Mouse (Mus musculus) granulocyte monocyte progenitor cell, adult 5-6 weeks (primary cell): ENCODE data around the gene Maz. TPM values are rescaled to one million over a fixed set of nuclear protein-coding genes. Genes with fewer than 3 reads are reported as not detected.

ENCODE experiments used
- ATAC-seq: replicated peaks from 2 replicates; pipeline ENCODE4 v1.8.0; 2016; ENCODE audit warnings: mild to moderate bottlenecking, moderate TSS enrichment, inconsistent platforms; ENCODE audit not compliant: poor library complexity, severe bottlenecking
- total RNA-seq, 2 experiments: library from RNA; stranded (forward) in 1 of 2; stranded (reverse) in 1 of 2; fragments of 200-712, 200-1000 nt in 1 of 2; fragments of >200 nt in 1 of 2; fragmentation: Nextera tagmentation in 1 of 2; gene quantifications; 2 replicates each; pipeline ENCODE4 v1.2.3; 2014 to 2017

Maz gene
- total RNA-seq, 2 experiments from 2014 or later, result 77.5 to 169 TPM

DNA sequence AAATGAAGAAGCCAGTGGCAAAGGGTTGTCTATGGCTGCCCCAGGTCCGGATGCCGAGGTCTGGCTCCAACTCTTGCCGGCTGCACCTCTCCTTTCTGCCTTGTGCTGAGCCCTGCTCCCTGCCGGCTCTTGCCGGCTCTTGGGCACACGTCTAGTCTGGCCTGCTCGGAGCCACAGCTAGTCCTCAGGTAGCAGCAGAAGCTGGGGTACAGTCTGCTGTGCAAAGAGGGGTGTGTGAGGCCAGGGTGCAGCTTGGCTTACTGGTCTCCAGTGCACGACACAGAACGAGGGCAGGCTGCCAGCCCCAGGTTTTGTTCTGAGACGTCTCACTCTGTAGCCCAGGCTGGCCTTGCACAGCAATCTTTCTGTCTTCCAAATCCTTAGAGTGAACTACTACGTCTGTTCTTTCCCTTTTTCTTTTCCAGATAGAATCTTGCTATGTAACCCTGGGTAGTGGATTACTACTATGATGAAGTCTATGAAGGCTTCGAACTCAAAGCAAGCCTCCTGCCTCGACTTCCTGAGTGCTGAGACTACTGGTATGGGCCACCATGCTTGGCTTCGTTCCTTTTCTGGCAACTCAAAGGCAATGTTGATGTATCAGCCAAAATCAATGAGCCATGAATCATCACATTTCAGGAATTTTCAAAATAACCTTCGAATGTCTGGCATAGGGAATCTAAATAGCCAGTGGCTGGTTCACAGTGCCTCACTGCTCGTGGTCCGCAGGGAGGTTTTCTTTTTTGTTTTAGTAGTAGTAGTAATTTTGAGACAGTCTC is 17.3 kb downstream of the Maz start:
- no peak for ATAC-seq

DNA sequence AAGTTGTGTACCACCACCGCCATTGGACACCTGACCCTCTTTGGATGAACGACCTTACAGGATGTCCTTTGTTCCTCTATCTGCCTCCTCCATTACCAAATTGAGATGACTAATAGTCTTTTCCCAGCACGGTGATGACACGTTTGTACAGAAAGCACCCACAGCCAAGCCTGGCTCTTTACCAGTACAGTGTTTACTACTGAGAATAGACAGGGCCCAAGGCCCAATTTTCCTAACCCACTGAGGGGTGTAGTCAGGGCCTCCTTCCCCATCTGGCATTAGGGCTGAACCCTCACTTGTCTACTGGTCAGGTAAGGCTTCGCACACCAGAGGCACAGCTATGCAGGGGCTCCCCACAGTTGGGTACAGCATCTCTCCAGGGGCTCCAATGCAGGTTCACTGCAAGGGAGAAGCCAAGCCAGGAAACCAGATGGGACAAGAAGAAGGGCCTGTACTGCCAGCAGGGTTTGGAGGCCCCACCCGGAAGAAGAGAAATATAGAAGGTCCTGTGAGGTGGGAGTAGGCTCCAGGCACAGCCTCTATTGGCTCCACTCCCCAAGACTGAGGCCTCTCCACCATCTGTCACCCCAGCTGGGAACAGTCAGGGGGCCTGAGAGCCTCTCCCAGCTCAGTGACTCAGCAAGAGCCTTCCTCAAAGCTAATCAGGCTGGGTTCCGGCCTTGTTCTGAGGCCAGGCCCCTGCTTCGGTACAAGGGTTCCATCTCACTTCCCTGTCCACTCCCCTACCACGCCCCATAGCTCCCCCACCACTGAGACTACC is 18.4 kb downstream of the Maz start:
- ATAC-seq, result peak; percentile 93

DNA sequence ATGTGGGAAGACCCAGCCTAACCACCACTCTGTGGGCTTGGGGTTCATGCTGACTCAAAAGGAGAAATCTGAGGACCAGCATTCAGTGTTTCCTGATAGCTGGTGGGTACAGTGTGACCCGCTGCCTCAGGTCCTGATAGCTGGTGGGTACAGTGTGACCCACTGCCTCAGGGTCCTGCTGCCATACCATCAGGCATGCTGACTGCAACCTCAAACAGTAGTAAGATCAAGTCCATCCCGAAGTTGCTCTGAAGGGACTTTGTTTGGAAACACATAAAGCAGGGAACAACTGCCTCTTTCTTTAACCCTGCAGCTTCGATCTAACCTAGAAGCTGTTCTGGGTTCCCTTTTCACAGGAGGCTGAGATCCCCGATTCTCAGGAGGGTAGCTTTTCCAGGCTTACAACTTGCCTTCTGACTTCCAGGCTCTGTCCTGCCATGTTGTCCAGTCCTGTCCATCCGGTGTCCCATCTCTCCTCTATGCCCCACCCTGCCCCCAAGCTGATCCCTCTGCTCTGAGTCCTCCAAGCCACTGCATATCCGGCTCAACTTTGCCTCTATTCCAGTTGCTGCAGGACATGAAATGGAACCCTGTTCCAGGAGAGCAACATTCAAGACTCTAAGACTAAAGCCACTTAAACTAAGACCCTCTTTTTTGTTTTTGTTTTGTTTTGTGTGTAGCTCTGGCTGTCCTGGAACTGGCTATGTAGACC is 19.4 kb downstream of the Maz start:
- no peak for ATAC-seq

DNA sequence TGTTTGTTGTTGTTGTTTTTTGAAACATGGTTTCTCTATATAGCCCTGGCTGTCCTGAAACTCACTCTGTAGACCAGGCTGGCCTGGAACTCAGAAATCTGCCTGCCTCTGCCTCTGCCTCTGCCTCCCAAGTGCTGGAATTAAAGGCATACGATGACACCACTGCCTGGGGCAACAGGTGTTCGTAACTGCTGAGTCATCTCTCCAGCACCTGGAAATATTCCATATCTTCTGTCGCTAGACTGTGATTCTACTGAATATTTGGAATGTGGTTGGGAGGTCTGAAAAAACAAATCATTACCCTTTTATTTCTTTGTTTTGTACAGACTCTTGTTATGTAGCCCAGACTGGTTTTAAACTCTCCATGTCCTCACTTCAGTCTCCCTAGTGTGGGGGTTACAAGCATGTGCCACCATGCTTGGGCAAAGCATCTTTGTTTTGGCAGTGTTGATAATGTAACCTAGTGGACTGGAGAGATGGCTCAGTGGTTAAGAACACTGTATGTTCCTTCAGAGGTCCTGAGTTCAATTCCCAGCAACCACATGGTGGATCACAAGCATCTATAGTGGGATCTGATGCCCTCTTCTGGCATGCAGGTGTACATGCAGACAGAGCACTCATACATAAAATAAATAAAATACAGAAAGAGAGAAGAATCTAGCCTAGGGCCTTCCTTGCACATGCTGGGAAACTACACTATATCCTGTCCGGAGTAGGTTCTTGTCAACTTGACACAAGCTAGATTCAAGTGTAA is 22.5 kb downstream of the Maz start:
- ATAC-seq, result no peak

DNA sequence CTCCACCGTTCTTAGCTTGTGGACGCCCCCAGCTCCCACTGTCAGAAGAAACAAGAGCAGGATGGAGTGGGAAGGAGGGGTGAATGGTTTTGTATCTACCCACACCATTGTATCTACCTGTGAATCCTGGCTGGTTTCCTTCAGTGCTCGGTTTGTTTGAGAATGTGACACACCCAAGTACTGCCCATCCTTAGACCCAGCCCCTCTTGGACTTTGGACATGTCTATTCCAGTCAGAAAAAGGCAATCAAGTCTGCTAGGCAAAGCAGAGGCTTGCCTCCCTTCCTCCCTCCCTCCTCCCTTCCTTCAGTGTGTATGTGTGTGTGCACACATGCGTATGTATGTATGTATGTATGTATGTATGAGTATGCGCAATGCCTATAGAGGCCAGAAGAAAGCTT is 23.2 kb downstream of the Maz start:
- no peak for ATAC-seq

DNA sequence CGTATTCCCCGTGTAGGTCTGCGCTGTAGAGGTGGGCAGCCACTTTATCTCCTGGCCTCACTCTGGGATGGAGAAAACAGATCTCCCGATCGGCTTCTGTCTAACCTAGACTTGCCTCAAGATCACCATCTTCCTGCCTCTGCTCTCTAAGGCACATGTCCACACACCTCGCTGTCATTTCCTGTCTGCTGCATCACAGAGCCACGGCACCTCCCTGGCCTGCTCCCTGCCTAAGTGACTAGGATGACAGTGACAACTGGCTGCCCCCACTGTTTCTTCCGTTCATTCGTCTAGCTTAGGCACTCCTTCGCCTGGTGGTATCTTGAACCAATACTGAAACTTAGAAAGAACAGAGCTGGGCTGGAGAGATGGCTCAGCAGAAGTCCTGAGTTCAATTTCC is 27.3 kb downstream of the Maz start:
- no peak for ATAC-seq

DNA sequence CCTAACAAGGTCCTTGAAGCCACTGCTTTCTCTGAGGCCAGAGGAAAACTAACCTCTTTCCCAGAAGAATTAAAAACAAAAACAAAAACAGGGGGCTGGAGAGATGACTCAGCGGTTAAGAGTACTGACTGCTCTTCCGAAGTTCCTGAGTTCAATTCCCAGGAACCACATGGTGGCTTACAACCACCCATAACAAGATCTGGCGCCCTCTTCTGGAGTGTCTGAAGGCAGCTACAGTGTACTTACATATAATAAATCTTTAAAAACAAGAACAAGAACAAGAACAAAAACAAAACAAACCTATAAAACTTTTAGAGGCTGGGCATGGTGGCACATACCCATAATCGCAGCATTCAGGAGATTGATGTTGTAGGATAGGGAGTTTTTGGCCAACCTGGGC is 30.4 kb downstream of the Maz start:
- ATAC-seq, result no peak

DNA sequence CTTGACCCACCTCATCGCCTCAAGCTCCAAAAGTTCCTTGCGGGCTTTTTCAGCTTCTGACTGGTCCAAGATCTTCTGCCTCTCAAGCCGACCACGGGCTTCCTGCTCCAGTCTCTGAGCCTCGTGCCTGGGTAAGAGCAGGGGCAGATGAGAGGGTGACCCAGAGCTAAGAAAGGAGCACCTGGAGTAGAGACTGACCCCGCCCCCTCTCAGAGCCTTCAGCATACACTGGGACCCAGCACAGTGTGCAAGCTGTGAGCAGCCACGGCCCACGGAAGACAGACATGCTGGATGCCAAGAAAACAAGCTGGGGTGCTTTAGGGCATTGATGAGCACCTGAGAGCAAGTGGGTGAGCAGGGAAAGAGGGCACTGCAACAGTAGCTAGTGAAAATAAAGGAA is 38.0 kb downstream of the Maz start:
- no peak for ATAC-seq

DNA sequence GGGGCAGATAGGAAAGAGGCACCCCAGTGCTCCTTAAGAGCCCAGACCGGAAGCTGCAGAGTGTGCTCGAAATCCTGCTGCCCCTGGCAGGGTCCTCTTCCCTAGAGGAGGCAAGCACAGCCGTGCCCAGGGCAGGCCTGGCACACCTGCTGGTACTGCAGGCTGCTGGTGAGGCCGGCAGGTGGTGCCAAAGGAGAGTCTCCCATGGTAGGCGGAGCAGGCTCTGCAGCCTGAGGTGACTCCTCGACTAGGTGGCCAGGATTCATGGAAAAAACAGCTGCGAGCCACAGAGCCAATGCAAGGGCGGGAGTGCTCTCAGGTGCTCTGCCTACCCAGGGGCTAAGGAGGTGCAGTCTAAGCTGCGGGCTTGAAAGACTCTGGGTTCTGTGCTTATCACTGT is 40.5 kb downstream of the Maz start:
- peak; percentile 33; the same call in 1 of the 2 replicates for ATAC-seq

DNA sequence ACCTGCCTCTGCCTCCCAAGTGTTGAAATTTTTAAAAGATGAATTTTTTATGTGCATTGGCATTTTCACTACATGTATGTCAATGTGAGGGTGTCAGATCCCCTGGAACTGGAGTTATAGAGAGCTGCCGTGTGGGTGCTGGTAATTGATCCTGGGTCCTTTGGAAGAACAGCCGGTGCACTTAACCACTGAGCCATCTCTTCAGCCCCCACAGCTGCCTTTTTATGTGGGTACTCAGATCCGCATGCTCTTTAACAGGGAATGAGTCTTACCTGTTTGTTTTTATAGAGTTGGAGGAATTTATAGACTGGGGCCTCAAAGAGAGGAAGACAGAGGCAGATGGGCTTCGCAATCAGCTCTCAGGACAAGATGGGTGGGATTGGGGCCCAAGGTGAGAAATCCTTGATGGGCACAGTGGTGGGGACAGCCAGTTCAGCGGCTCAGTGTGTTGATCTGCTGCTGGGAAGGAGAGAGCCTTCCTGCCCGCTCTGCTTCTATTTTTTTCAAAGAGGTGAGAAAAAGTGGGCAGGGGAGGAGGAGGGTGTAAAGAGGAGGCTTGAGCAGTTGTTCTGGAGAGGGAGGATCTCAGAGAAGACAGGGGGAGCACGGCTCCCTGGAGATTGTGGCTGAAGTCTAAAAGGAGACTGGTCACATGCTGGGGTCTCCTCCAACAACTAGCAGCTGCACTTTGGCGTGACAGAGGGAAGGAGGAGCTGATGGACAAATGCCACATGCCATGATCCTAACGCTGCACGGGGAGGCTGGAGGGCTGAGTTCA is 42.0 kb downstream of the Maz start:
- ATAC-seq, result no peak

DNA sequence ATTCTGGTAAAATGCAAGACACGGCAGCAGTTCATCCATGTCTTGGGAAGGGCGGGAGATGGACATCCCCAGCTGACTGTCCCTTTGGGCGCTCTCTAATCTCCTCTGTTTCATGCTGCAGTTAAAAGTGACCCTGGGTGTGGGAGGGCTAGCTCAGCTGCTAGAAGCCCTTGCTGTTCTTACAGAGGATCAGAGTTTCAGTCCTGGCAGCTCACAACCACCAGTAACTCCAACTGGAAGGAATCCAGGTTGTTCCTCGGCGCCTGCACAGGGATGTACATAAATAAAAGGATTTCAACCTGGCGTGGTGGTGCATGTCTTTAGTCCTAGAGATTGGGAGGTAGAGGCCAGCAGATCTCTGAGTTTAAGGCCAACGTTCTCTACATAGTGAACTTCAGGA is 43.7 kb downstream of the Maz start:
- no peak for ATAC-seq

DNA sequence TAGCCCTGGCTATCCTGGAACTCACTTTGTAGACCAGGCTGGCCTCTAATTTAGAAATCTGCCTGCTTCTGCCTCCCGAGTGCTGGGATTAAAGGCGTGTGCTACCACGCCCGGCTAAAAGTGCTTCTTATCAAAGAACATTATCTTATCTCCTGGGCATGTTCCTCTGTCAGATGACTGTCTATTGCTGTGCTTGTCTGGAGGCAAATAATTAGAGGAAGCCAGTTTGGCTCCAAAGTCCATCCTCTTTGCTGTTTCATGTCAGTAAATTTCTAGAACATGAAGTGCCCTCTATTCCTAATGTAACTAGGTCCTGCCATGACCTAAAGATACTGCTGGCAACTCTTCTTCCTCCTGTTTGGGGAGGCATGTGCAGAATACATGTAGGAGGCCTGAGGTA is 44.8 kb downstream of the Maz start:
- ATAC-seq, result no peak

DNA sequence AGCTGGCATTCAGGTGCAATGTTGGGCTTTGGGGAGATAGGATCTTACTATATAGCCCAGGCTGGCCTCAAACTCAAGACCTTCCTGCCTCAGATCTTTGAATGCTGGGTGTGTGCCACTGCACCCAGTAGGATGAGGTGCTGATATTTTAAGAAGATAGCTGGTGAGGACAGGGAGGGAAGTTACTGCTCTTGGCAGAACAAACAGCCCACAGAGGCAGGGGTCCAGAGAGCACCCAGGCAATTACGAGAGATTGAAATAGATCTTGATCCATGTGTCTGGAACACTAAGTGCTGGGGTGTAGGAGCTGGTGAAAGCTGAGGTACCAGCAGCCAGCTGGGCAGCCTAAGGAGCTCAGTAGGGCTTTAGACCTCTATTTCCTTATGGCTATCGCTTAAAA is 45.2 kb downstream of the Maz start:
- no peak for ATAC-seq

DNA sequence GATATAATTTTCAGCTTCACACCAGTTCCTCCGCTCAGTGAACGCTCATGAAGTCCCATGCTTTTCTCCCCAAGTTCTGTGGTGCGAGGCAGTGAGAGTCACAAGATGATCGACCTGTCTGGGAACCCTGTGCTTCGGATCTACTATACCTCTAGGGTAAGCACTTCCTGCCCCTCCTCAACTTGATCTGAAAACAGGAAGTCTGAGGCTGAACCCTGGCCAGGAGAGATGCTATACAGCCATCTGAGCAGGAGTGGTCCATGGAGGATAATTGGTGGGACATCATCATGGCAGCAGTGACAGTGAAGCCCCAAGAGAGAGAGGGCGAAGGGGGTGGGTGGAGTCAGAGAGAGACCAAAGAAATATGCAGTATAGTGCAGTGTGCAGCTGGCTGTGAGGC is 48.0 kb downstream of the Maz start:
- no peak for ATAC-seq

DNA sequence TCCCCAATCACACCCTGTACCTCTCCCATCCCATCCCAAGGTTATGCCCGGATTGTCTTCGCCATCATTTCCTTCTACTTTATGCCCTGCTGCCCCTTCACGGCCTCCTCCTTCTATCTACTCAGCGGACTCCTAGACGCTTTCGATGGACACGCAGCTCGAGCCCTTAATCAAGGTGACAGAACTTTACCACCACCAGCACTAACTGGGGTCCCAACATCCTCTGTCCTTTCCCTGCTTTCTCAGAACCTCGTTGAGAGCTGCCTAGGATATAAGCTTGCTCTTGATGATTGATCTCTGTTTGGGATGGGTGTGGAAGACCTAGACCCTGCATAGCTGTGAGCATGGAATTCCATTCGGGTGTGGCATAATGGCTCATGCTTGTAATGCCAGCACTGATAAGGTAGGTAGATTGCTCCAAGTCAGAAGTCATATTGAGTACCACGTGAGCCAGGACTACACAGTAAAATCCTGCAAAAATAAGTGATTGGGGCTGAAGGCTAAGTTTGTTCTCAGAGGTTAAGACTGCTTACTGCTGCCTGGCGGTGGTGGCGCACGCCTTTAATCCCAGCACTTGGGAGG is 49.9 kb downstream of the Maz start:
- ATAC-seq, result no peak

DNA sequence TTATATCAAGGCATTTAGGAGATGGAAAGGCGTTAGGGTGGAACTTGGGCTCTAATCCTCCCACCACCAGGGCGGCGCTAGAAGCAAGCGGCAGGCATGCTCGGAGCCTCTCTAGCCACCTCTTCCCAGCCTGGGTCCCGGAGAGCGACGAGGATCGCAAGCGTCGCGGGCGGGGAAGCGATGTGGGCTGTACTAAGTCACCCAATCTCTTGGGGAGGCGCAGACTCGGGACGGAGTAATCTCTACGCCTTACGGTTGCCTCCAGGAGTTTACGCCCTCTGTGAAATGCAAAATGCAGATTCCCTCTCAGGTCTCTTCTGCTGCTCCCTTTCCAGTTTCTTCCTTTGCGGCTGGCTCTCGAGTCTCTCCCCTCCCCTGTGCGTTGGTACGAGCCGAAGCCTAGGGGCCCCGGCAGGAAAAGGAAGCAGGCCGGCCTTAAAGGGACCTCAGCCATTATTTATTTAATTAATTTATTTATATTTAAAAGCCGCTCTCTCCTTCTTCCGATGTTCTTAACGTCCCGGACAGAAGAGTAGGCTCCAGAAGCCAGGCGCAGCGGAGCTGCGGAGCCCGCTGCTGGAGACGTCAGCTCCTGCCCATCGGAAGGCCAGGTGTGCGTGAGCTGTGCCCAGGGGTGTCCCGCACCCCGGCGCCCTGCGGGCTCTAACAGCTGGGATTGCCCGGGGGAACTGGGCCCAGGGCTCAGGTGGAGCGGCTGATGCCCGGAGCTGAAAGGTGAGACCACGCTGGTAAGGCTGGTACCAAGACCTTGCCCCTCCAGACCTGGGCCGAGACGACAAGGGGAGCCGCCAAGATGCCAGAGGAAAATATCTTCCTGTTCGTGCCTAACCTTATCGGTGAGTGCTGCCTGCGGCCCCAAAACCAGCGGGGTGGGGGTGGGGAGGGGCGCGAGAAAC is 50.6 kb downstream of the Maz start, which contains the start of gene Cdiptos:
Gene Cdiptos (minus strand): TSS at position 149 of the 917 bp plus-strand sequence.
- ATAC-seq, result peak; percentile 91

DNA sequence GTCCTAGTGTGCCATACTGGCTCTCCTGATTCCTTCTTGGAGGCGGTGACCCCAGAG is 51.1 kb downstream of the Maz start, which contains the start of gene Cdipt:
Gene Cdipt (plus strand): TSS at position 22 of the 57 bp plus-strand sequence.
- no peak for ATAC-seq

DNA sequence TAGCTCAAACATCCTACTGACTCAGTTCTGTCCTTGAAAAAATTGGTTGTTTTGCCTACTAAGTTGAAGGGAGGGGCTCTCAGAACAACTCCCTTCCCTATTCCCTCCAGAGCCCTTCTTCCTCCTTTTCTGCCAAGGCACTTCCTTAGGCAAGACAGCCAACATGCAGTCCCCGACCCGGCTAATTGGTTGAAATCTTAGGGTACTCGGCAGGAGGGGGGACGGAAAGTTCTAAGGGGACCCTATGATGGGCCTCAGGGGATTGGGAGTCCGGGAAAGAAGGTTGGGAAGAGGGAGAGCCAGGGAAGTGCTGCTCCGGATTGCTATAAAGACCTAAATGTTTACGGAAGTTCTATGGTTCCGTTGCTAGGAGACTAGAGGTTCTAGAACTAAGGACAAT is 51.3 kb downstream of the Maz start:
- peak; percentile 53 for ATAC-seq
